Mouse (Mus musculus): ENCODE measurements around the gene Gna11. TPM values are rescaled to one million over a fixed set of nuclear protein-coding genes. Genes with fewer than 3 reads are reported as not detected.

Gna11 gene
- polyA plus RNA-seq, 1 experiment from 2014 or later = 87.5 TPM

DNA sequence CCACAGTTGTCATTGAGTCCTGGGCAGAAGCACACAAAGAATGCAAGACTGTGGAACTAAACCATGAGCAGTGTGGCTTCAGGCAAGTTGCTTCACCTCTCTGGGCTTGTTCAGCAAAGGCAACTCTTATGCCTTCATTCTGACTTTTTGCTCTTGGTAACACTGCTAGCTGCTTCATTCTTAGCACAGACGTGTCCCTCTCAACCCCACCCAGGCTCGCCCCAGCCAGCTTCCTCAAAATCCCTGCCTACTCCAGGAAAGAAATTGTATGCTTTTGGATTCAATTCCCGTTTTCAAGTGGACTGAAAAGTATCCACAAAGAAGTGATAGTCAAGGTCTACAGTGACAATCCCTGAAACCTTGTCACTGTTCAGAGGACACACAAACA lies 25.0 kb downstream of the Gna11 start:
- no peaks in the 10 kb centered on the region for H3K4me1 ChIP-seq (replicated peaks; ENCODE audit: control insufficient read depth, insufficient read depth, low read length)
- 0 out of 2 replicates have a peak, but pooled peaks cover 6% of the 10 kb centered on the region for H3K27me3 ChIP-seq (ENCODE audit: control insufficient read depth, insufficient read depth, low read length)
- H3K9me3 ChIP-seq (ENCODE audit: control insufficient read depth, low read length) = no peaks in the 10 kb centered on the region
- no peaks in the 10 kb centered on the region for H3K36me3 ChIP-seq (replicated peaks; ENCODE audit: control insufficient read depth, insufficient read depth)
- DNase-seq (ENCODE audit: low spot score) (no peak), ATAC-seq (ENCODE audit: low FRiP score) (no peak)
- no peak overlapping the region for H3K4me2 ChIP-seq (replicated peaks)
- WGBS = 76% methylated on average over 3 of the region's 3 CpGs
- H3K4me3 ChIP-seq (replicated peaks; ENCODE audit: low read length) = no peak overlapping the region
- H3K9ac ChIP-seq = no peak overlapping the region
- H3K27ac ChIP-seq = no peak overlapping the region

DNA sequence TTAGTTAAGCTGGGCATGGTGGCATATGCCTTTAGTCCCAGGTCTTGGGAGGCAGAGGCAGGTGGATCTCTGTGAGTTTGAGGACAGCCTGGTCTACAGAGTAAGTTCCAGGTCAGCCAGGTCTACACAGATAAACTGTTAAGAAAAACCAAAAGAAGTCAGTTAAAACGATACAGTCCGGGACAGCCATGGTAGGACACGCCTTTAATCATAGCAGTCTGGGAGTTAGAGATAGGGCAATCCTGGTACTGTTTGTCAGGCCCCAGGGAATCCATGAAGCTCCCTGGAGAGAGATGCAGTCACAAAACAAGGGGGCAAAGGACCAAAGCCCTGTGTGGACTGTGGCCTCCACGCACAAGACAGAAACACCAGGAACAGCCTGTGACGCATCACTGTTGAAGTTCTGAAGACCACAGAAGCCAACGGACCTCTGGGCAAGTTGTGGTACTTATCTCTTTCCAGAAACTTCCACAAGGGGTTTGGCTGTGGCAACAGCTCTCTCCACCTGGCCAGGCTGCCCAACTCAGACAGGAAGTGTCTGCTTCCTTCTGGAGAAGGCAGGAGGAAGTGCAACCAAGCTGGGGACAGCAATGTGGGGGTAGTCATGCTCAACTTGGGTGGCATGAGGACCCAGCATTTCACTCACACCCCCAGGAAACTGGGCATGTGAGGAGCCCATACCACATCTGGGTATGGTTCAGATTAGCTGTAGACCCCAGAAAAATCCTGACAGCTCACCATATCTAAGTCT lies 25.6 kb downstream of the Gna11 start:
- 89% methylated on average over 6 of the region's 6 CpGs for WGBS
- no peaks in the 10 kb centered on the region for H3K9me3 ChIP-seq (ENCODE audit: control insufficient read depth, low read length)
- no peak overlapping the region for H3K9ac ChIP-seq
- H3K36me3 ChIP-seq (replicated peaks; ENCODE audit: control insufficient read depth, insufficient read depth) = no peaks in the 10 kb centered on the region
- ATAC-seq (ENCODE audit: low FRiP score) = no peak
- no peak overlapping the region for H3K4me2 ChIP-seq (replicated peaks)
- no peak overlapping the region for H3K4me3 ChIP-seq (replicated peaks; ENCODE audit: low read length)
- H3K27me3 ChIP-seq (ENCODE audit: control insufficient read depth, insufficient read depth, low read length) = 0 out of 2 replicates have a peak, but pooled peaks cover 6% of the 10 kb centered on the region
- no peak overlapping the region for H3K27ac ChIP-seq
- H3K4me1 ChIP-seq (replicated peaks; ENCODE audit: control insufficient read depth, insufficient read depth, low read length) = no peaks in the 10 kb centered on the region
- no peak for DNase-seq (ENCODE audit: low spot score)

- ATAC-seq (ENCODE audit: low FRiP score) = no peak
- Histone ChIP-seq H3K9ac (no peak overlapping the region), H3K4me3 (replicated peaks; ENCODE audit: low read length) (no peak overlapping the region), H3K27me3 (ENCODE audit: control insufficient read depth, insufficient read depth, low read length) (no peaks in the 10 kb centered on the region), H3K4me2 (replicated peaks) (no peak overlapping the region), H3K27ac (no peak overlapping the region), H3K36me3 (replicated peaks; ENCODE audit: control insufficient read depth, insufficient read depth) (no peaks in the 10 kb centered on the region), H3K9me3 (ENCODE audit: control insufficient read depth, low read length) (no peaks in the 10 kb centered on the region), H3K4me1 (replicated peaks; ENCODE audit: control insufficient read depth, insufficient read depth, low read length) (no peaks in the 10 kb centered on the region)
- 14% methylated on average over 4 of the region's 4 CpGs for WGBS
- DNase-seq (ENCODE audit: low spot score) = peak; percentile 69
These were observed 26.4 kb downstream of the Gna11 start for GRCm38 (mm10) chr10:81518546-81518945.

GRCm38 (mm10) chr10:81517227-81517626 lies 27.8 kb downstream of the Gna11 start:
- H3K27me3 ChIP-seq (ENCODE audit: control insufficient read depth, insufficient read depth, low read length) = peaks cover 2% of the 10 kb centered on the region; the same call in 1 of the 2 replicates
- no peaks in the 10 kb centered on the region for H3K9me3 ChIP-seq (ENCODE audit: control insufficient read depth, low read length)
- no peak overlapping the region for H3K27ac ChIP-seq
- no peak overlapping the region for H3K4me3 ChIP-seq (replicated peaks; ENCODE audit: low read length)
- WGBS = 82% methylated on average over 8 of the region's 8 CpGs
- H3K36me3 ChIP-seq (replicated peaks; ENCODE audit: control insufficient read depth, insufficient read depth) = no peaks in the 10 kb centered on the region
- no peak for DNase-seq (ENCODE audit: low spot score)
- no peak overlapping the region for H3K4me2 ChIP-seq (replicated peaks)
- ATAC-seq (ENCODE audit: low FRiP score) = no peak
- no peak overlapping the region for H3K9ac ChIP-seq
- H3K4me1 ChIP-seq (replicated peaks; ENCODE audit: control insufficient read depth, insufficient read depth, low read length) = no peaks in the 10 kb centered on the region

DNA sequence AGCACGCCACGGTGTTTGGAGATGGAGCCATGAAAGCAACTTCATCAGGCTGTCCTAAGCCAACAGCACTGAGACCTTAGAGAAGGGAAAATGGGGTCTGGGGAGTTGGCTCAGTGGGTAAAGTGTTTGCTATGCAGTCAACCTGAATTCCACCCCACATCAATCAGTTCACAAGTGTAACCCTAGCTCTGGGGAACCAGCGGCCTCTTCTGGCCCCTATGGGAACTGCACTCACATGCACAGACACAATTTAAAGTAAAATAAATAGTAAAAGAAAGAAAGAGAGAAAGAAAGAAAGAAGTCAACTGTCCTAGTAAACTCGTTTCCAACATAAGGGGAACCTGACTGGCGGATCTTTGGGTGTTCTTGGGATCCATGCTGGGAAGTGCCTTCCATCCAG lies 31.2 kb downstream of the Gna11 start:
- ATAC-seq (ENCODE audit: low FRiP score) = no peak
- Histone ChIP-seq H3K36me3 (replicated peaks; ENCODE audit: control insufficient read depth, insufficient read depth) (no peaks in the 10 kb centered on the region), H3K4me1 (replicated peaks; ENCODE audit: control insufficient read depth, insufficient read depth, low read length) (no peaks in the 10 kb centered on the region), H3K9me3 (ENCODE audit: control insufficient read depth, low read length) (no peaks in the 10 kb centered on the region), H3K4me3 (replicated peaks; ENCODE audit: low read length) (no peak overlapping the region), H3K27me3 (ENCODE audit: control insufficient read depth, insufficient read depth, low read length) (peaks cover 7% of the 10 kb centered on the region; the same call in 1 of the 2 replicates), H3K4me2 (replicated peaks) (no peak overlapping the region), H3K27ac (no peak overlapping the region), H3K9ac (no peak overlapping the region)
- WGBS = 87% methylated on average over 5 of the region's 5 CpGs
- DNase-seq (ENCODE audit: low spot score) = no peak

- DNase-seq (ENCODE audit: low spot score) (no peak), ATAC-seq (ENCODE audit: low FRiP score) (no peak)
- H3K4me1 ChIP-seq (replicated peaks; ENCODE audit: control insufficient read depth, insufficient read depth, low read length) = no peaks in the 10 kb centered on the region
- H3K9me3 ChIP-seq (ENCODE audit: control insufficient read depth, low read length) = no peaks in the 10 kb centered on the region
- 88% methylated on average over 14 of the region's 14 CpGs for WGBS
- no peak overlapping the region for H3K4me3 ChIP-seq (replicated peaks; ENCODE audit: low read length)
- no peak overlapping the region for H3K27ac ChIP-seq
- H3K36me3 ChIP-seq (replicated peaks; ENCODE audit: control insufficient read depth, insufficient read depth) = no peaks in the 10 kb centered on the region
- no peak overlapping the region for H3K4me2 ChIP-seq (replicated peaks)
- H3K27me3 ChIP-seq (ENCODE audit: control insufficient read depth, insufficient read depth, low read length) = peaks cover 7% of the 10 kb centered on the region; the same call in 1 of the 2 replicates
- H3K9ac ChIP-seq = no peak overlapping the region
These were observed 34.7 kb downstream of the Gna11 start for GRCm38 (mm10) chr10:81510246-81510810.

GRCm38 (mm10) chr10:81507691-81508489 lies 37.1 kb downstream of the Gna11 start:
- Histone ChIP-seq H3K4me2 (replicated peaks) (no peak overlapping the region), H3K9me3 (ENCODE audit: control insufficient read depth, low read length) (no peaks in the 10 kb centered on the region), H3K9ac (no peak overlapping the region), H3K36me3 (replicated peaks; ENCODE audit: control insufficient read depth, insufficient read depth) (no peaks in the 10 kb centered on the region), H3K4me3 (replicated peaks; ENCODE audit: low read length) (no peak overlapping the region), H3K27me3 (ENCODE audit: control insufficient read depth, insufficient read depth, low read length) (peaks cover 16% of the 10 kb centered on the region), H3K4me1 (replicated peaks; ENCODE audit: control insufficient read depth, insufficient read depth, low read length) (no peaks in the 10 kb centered on the region), H3K27ac (no peak overlapping the region)
- 72% methylated on average over 13 of the region's 13 CpGs for WGBS
- DNase-seq (ENCODE audit: low spot score) (no peak), ATAC-seq (ENCODE audit: low FRiP score) (no peak)

GRCm38 (mm10) chr10:81507095-81507494 lies 37.9 kb downstream of the Gna11 start:
- H3K9me3 ChIP-seq (ENCODE audit: control insufficient read depth, low read length) = no peaks in the 10 kb centered on the region
- no peaks in the 10 kb centered on the region for H3K4me1 ChIP-seq (replicated peaks; ENCODE audit: control insufficient read depth, insufficient read depth, low read length)
- WGBS = 44% methylated on average over 6 of the region's 6 CpGs
- H3K4me2 ChIP-seq (replicated peaks) = no peak overlapping the region
- peaks cover 12% of the 10 kb centered on the region; the same call in 1 of the 2 replicates for H3K27me3 ChIP-seq (ENCODE audit: control insufficient read depth, insufficient read depth, low read length)
- no peak overlapping the region for H3K4me3 ChIP-seq (replicated peaks; ENCODE audit: low read length)
- ATAC-seq (ENCODE audit: low FRiP score) (no peak), DNase-seq (ENCODE audit: low spot score) (no peak)
- no peak overlapping the region for H3K27ac ChIP-seq
- no peaks in the 10 kb centered on the region for H3K36me3 ChIP-seq (replicated peaks; ENCODE audit: control insufficient read depth, insufficient read depth)
- H3K9ac ChIP-seq = no peak overlapping the region

DNA sequence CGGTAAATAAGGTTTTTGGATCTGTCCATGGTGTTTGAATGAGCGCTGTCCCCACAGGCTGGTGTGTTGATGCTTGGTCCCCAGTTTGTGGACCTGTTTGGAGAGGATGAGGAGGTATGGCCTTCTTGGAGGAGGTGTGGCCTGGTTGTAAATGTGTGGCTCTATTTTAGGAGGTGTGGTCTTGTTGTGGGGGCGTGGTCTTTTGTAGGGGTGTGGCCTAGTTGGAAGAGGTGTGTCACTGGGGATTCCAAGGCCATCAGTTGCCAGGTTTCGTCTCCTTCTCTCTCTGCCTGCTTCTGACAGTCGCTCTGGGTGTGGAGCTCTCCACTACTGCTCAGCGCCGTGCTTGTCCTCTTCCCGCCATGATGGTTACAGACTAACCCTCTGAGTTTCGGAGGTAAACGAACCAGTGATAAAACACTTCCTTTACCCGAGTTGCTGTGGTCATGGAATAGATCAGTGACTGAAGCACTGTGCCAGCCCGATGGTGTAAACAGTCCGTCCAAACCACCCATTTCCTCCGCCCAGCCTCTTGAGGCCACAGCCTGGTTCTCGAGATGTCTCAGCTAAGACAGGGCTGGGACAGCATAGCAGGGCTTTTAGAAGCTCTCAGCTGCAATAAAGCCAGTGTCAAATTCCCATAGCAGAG lies 39.9 kb downstream of the Gna11 start:
- H3K27ac ChIP-seq = no peak overlapping the region
- no peak overlapping the region for H3K9ac ChIP-seq
- DNase-seq (ENCODE audit: low spot score) (no peak), ATAC-seq (ENCODE audit: low FRiP score) (no peak)
- H3K4me1 ChIP-seq (replicated peaks; ENCODE audit: control insufficient read depth, insufficient read depth, low read length) = no peaks in the 10 kb centered on the region
- no peaks in the 10 kb centered on the region for H3K9me3 ChIP-seq (ENCODE audit: control insufficient read depth, low read length)
- H3K36me3 ChIP-seq (replicated peaks; ENCODE audit: control insufficient read depth, insufficient read depth) = no peaks in the 10 kb centered on the region
- no peak overlapping the region for H3K4me3 ChIP-seq (replicated peaks; ENCODE audit: low read length)
- WGBS = 81% methylated on average over 13 of the region's 15 CpGs
- H3K4me2 ChIP-seq (replicated peaks) = no peak overlapping the region
- peaks cover 9% of the 10 kb centered on the region; the same call in 1 of the 2 replicates for H3K27me3 ChIP-seq (ENCODE audit: control insufficient read depth, insufficient read depth, low read length)

Measured in hindbrain, embryonic 14.5 days (tissue).